Mouse (Mus musculus): ENCODE data around the gene Npm1. TPM values are rescaled to one million over a fixed set of nuclear protein-coding genes. Genes with fewer than 3 reads are reported as not detected.

Npm1 gene
- polyA plus RNA-seq, 1 experiment from 2014 or later, result 1,437 TPM

GRCm38 (mm10) chr11:33147572-33148337, 15.3 kb downstream of the Npm1 start:
- Histone ChIP-seq H3K9ac (replicated peaks; ENCODE audit: low read length) (peak overlapping the region; percentile 65), H3K4me2 (ENCODE audit: low read depth, low read length) (peak overlapping the region; percentile 98), H3K27me3 (ENCODE audit: control insufficient read depth, insufficient read depth, low read length) (peaks cover 12% of the 10 kb centered on the region), H3K27ac (replicated peaks; ENCODE audit: low read depth, low read length) (0 out of 2 replicates have a peak overlapping the region, but pooled peaks have one; percentile 13), H3K4me1 (ENCODE audit: control insufficient read depth, insufficient read depth, low read length) (peaks cover 16% of the 10 kb centered on the region; the same call in 1 of the 2 replicates), H3K4me3 (ENCODE audit: low read depth, low read length) (peak overlapping the region; percentile 54), H3K9me3 (replicated peaks; ENCODE audit: control insufficient read depth, low read length) (no peaks in the 10 kb centered on the region), H3K36me3 (replicated peaks; ENCODE audit: control insufficient read depth, insufficient read depth, low read depth, low read length) (no peaks in the 10 kb centered on the region; the same call in 1 of the 2 replicates)
- peak; percentile 67 for DNase-seq (ENCODE audit: low spot score)
- WGBS, result under 1% methylated on average over 50 of the region's 85 CpGs
- ATAC-seq (replicated peaks; ENCODE audit: insufficient number of reproducible peaks, low FRiP score, low TSS enrichment, low read depth), result peak; percentile 59

GRCm38 (mm10) chr11:33147171-33147571, 15.8 kb downstream of the Npm1 start, which contains the start of gene Fgf18:
Gene Fgf18, minus strand, starts transcription at chr11:33147400.
- H3K4me3 ChIP-seq (ENCODE audit: low read depth, low read length), result peak within 1 kb of the TSS; percentile 54
- H3K27ac ChIP-seq (replicated peaks; ENCODE audit: low read depth, low read length), result 0 out of 2 replicates have a peak within 1 kb of the TSS, but pooled peaks have one; percentile 13
- ATAC-seq (replicated peaks; ENCODE audit: insufficient number of reproducible peaks, low FRiP score, low TSS enrichment, low read depth), result peak; percentile 26
- peak within 1 kb of the TSS; percentile 65 for H3K9ac ChIP-seq (replicated peaks; ENCODE audit: low read length)
- peaks cover 16% of the 10 kb centered on the region; the same call in 1 of the 2 replicates for H3K4me1 ChIP-seq (ENCODE audit: control insufficient read depth, insufficient read depth, low read length)
- H3K36me3 ChIP-seq (replicated peaks; ENCODE audit: control insufficient read depth, insufficient read depth, low read depth, low read length), result no peaks in the 10 kb centered on the region; the same call in 1 of the 2 replicates
- peaks cover 12% of the 10 kb centered on the region for H3K27me3 ChIP-seq (ENCODE audit: control insufficient read depth, insufficient read depth, low read length)
- DNase-seq (ENCODE audit: low spot score), result peak; percentile 65
- no peaks in the 10 kb centered on the region for H3K9me3 ChIP-seq (replicated peaks; ENCODE audit: control insufficient read depth, low read length)
- H3K4me2 ChIP-seq (ENCODE audit: low read depth, low read length), result peak within 1 kb of the TSS; percentile 98
- WGBS, result 0% methylated on average over 38 of the region's 53 CpGs

- H3K4me1 ChIP-seq (ENCODE audit: control insufficient read depth, insufficient read depth, low read length), result peaks cover 16% of the 10 kb centered on the region; the same call in 1 of the 2 replicates
These were observed 16.3 kb downstream of the Npm1 start for GRCm38 (mm10) chr11:33146651-33147131.

GRCm38 (mm10) chr11:33146143-33146497, 16.9 kb downstream of the Npm1 start:
- Histone ChIP-seq H3K4me3 (ENCODE audit: low read depth, low read length) (peak overlapping the region; percentile 54; the same call in 1 of the 2 replicates), H3K36me3 (replicated peaks; ENCODE audit: control insufficient read depth, insufficient read depth, low read depth, low read length) (no peaks in the 10 kb centered on the region), H3K27ac (replicated peaks; ENCODE audit: low read depth, low read length) (no peak overlapping the region), H3K4me2 (ENCODE audit: low read depth, low read length) (no peak overlapping the region), H3K27me3 (ENCODE audit: control insufficient read depth, insufficient read depth, low read length) (peaks cover 12% of the 10 kb centered on the region), H3K9ac (replicated peaks; ENCODE audit: low read length) (no peak overlapping the region), H3K9me3 (replicated peaks; ENCODE audit: control insufficient read depth, low read length) (no peaks in the 10 kb centered on the region), H3K4me1 (ENCODE audit: control insufficient read depth, insufficient read depth, low read length) (peaks cover 16% of the 10 kb centered on the region; the same call in 1 of the 2 replicates)
- peak; percentile 45 for DNase-seq (ENCODE audit: low spot score)
- ATAC-seq (replicated peaks; ENCODE audit: insufficient number of reproducible peaks, low FRiP score, low TSS enrichment, low read depth), result no peak
- WGBS, result 4% methylated on average over 9 of the region's 9 CpGs

More at GRCm38 (mm10) chr11:33146651-33147131, 16.3 kb downstream of the Npm1 start:
- H3K36me3 ChIP-seq (replicated peaks; ENCODE audit: control insufficient read depth, insufficient read depth, low read depth, low read length), result no peaks in the 10 kb centered on the region
- H3K9me3 ChIP-seq (replicated peaks; ENCODE audit: control insufficient read depth, low read length), result no peaks in the 10 kb centered on the region
- H3K4me2 ChIP-seq (ENCODE audit: low read depth, low read length), result peak overlapping the region; percentile 98
- H3K27ac ChIP-seq (replicated peaks; ENCODE audit: low read depth, low read length), result no peak overlapping the region
- peak overlapping the region; percentile 54 for H3K4me3 ChIP-seq (ENCODE audit: low read depth, low read length)
- H3K9ac ChIP-seq (replicated peaks; ENCODE audit: low read length), result peak overlapping the region; percentile 65
- DNase-seq (ENCODE audit: low spot score) (no peak), ATAC-seq (replicated peaks; ENCODE audit: insufficient number of reproducible peaks, low FRiP score, low TSS enrichment, low read depth) (no peak)
- WGBS, result 2% methylated on average over 29 of the region's 30 CpGs
- H3K27me3 ChIP-seq (ENCODE audit: control insufficient read depth, insufficient read depth, low read length), result peaks cover 12% of the 10 kb centered on the region

GRCm38 (mm10) chr11:33145201-33146142, 17.5 kb downstream of the Npm1 start:
- Histone ChIP-seq H3K27me3 (ENCODE audit: control insufficient read depth, insufficient read depth, low read length) (peaks cover 12% of the 10 kb centered on the region), H3K4me1 (ENCODE audit: control insufficient read depth, insufficient read depth, low read length) (peaks cover 16% of the 10 kb centered on the region; the same call in 1 of the 2 replicates), H3K9ac (replicated peaks; ENCODE audit: low read length) (no peak overlapping the region), H3K9me3 (replicated peaks; ENCODE audit: control insufficient read depth, low read length) (no peaks in the 10 kb centered on the region), H3K27ac (replicated peaks; ENCODE audit: low read depth, low read length) (no peak overlapping the region), H3K4me2 (ENCODE audit: low read depth, low read length) (peak overlapping the region; percentile 7; the same call in 1 of the 2 replicates), H3K36me3 (replicated peaks; ENCODE audit: control insufficient read depth, insufficient read depth, low read depth, low read length) (no peaks in the 10 kb centered on the region), H3K4me3 (ENCODE audit: low read depth, low read length) (no peak overlapping the region)
- ATAC-seq (replicated peaks; ENCODE audit: insufficient number of reproducible peaks, low FRiP score, low TSS enrichment, low read depth), result no peak
- 14% methylated on average over 7 of the region's 7 CpGs for WGBS
- peak; percentile 39 for DNase-seq (ENCODE audit: low spot score)

GRCm38 (mm10) chr11:33143906-33144305, 19.1 kb downstream of the Npm1 start:
- Histone ChIP-seq H3K4me3 (ENCODE audit: low read depth, low read length) (no peak overlapping the region), H3K9me3 (replicated peaks; ENCODE audit: control insufficient read depth, low read length) (no peaks in the 10 kb centered on the region), H3K27ac (replicated peaks; ENCODE audit: low read depth, low read length) (no peak overlapping the region), H3K9ac (replicated peaks; ENCODE audit: low read length) (no peak overlapping the region), H3K27me3 (ENCODE audit: control insufficient read depth, insufficient read depth, low read length) (peaks cover 12% of the 10 kb centered on the region), H3K4me1 (ENCODE audit: control insufficient read depth, insufficient read depth, low read length) (peaks cover 16% of the 10 kb centered on the region; the same call in 1 of the 2 replicates), H3K4me2 (ENCODE audit: low read depth, low read length) (no peak overlapping the region), H3K36me3 (replicated peaks; ENCODE audit: control insufficient read depth, insufficient read depth, low read depth, low read length) (no peaks in the 10 kb centered on the region)
- WGBS, result 18% methylated on average over 9 of the region's 9 CpGs
- ATAC-seq (replicated peaks; ENCODE audit: insufficient number of reproducible peaks, low FRiP score, low TSS enrichment, low read depth), result no peak
- no peak for DNase-seq (ENCODE audit: low spot score)

DNA sequence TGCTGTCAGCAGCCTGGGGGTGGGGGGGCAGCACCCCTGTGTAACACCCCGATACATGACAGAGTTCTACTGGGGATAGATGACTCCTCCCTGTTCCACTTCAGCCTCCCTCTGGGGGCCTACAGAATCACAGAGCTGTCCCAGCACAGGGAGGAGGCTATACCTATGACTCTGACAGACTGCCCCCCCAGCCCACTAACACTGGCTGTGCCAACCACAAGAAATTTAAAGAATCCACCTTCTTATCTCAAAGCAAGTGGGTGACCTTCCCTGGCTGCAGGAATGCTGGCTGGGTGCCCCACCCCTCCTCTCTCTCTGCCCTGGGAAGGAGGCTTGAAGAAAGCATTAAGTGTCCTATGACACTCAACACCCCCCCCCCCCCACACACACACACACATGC, 20.2 kb downstream of the Npm1 start:
- Histone ChIP-seq H3K9me3 (replicated peaks; ENCODE audit: control insufficient read depth, low read length) (no peaks in the 10 kb centered on the region), H3K27ac (replicated peaks; ENCODE audit: low read depth, low read length) (no peak overlapping the region)

More for the DNA sequence above, 20.2 kb downstream of the Npm1 start:
- DNase-seq (ENCODE audit: low spot score), result no peak
- Histone ChIP-seq H3K9ac (replicated peaks; ENCODE audit: low read length) (no peak overlapping the region), H3K4me3 (ENCODE audit: low read depth, low read length) (no peak overlapping the region), H3K4me1 (ENCODE audit: control insufficient read depth, insufficient read depth, low read length) (peaks cover 16% of the 10 kb centered on the region; the same call in 1 of the 2 replicates), H3K4me2 (ENCODE audit: low read depth, low read length) (no peak overlapping the region), H3K27me3 (ENCODE audit: control insufficient read depth, insufficient read depth, low read length) (peaks cover 12% of the 10 kb centered on the region), H3K36me3 (replicated peaks; ENCODE audit: control insufficient read depth, insufficient read depth, low read depth, low read length) (no peaks in the 10 kb centered on the region)
- 77% methylated on average over 1 of the region's 1 CpGs for WGBS
- no peak for ATAC-seq (replicated peaks; ENCODE audit: insufficient number of reproducible peaks, low FRiP score, low TSS enrichment, low read depth)

Data from embryonic facial prominence, embryonic 11.5 days (tissue).